Mouse (Mus musculus): ENCODE measurements around the gene Olfr478. TPM values are rescaled to one million over a fixed set of nuclear protein-coding genes. Genes with fewer than 3 reads are reported as not detected.
"Not testable (repeated sequence)": the region's sequence is repeated elsewhere in the genome, so short reads cannot be mapped to it uniquely, and the experiment has no call there.

Olfr478 gene
- not detected for total RNA-seq (2021)
- long read RNA-seq, experiment 1 = 0 reads
- long read RNA-seq, experiment 2 = 0 reads

DNA sequence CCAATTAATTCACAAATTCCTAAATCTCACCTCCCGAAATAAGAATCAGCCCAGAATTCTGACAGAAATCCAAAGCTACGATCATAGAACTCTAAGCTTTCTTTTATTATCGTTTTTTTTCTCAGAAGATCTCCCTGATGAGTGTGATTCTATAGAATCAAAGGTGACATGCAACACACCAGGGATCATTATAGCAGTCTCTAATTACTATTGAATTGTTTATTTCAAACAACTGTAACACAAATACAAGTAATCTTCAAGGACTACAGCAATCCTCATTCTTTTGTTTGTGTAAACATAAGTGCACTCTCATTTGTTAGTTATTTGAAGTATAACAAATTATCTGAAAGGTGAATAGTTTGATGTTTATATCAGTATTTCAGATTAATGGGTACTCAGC is at the start of gene Olfr478:
Gene Olfr478 (minus strand): TSS at position 101 of the 400 bp plus-strand sequence.
- DNase-seq (ENCODE audit: low spot score in 2 of 2) = no peak

DNA sequence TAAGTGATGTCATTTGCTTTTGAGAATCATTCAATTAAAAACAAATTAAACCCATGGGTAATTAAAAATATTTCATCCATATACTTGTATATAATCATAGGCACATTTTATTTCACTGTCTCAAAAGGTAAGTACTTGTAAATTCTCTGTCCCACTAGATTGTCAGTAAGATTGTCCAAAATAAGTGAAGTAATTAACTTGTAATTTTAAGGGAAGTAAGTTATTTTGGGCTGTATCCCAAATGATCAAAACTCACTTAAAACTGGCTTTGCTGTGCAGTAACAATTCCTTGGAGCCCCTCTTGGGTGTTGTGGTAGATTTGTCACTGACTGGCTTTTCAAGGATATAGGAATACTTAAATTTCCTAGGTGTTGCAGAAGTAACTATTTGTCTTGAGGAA is 45.8 kb upstream of the Olfr478 start, which contains the start of gene Olfr481:
Gene Olfr481 (plus strand): TSS at position 301 of the 400 bp plus-strand sequence.
- DNase-seq (ENCODE audit: low spot score in 2 of 2) = no peak

DNA sequence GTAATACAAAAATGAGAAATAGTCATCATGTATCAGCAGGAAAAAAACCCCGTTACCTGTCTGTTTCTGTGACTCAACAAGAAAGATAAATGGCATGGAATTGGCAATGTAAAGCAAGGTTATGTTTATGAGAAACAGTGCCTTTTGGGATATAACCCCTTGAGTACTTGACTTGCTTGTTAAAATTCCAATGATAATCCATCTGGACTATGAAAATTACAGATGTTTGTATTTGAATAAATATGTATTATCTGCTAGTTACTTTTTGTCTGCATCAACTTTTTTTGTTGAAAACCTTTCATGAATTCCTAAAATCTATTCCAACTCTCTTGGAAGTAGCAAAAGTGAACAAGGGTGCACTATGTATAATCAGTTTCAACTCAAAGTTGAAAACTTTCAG is 33.5 kb upstream of the Olfr478 start, which contains the start of gene Olfr480:
Gene Olfr480 (minus strand): TSS at position 101 of the 400 bp plus-strand sequence.
- no peak for DNase-seq (ENCODE audit: low spot score in 2 of 2)

DNA sequence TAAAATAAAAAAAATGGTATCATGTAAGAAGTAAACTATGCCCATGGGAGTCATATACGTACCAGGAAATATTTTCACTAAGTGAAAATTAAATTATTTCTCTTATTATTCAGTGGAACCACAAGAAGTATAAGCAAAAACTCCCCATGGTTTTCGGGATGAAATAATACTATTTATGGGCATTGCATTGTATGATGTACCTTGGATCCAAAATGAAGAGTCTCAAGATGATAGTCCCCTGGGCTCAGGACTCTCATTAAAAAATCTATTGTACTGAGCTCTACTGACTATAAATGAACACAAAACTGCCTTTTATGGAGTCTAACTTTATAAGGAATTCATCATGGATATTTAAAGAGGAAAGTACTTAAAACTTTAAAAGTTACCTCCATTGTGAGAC is 16.6 kb upstream of the Olfr478 start, which contains the start of gene Olfr479:
Gene Olfr479 (plus strand): TSS at position 301 of the 400 bp plus-strand sequence.
- no peak for DNase-seq (ENCODE audit: low spot score in 2 of 2)

DNA sequence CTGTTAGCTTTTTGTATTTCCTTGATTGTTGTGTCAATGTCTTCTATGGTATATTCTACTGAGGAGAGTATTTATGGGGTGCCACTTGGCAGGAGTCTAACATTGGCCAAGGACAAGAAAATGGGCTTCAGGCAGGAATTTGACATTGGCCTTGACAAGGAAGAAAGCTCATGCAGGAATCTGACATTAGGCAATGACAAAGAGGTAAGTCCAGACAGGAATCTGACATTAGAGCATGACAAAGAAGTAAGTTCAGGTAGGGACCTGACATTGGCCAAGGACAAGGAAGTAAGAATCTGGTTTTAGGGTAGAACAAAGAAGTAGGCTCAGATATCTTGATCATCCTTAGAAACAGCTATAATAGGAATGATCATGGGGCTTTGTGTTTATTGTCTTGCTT is 19.5 kb downstream of the Olfr478 start:
- not testable (repeated sequence) for DNase-seq (ENCODE audit: low spot score in 2 of 2)

DNA sequence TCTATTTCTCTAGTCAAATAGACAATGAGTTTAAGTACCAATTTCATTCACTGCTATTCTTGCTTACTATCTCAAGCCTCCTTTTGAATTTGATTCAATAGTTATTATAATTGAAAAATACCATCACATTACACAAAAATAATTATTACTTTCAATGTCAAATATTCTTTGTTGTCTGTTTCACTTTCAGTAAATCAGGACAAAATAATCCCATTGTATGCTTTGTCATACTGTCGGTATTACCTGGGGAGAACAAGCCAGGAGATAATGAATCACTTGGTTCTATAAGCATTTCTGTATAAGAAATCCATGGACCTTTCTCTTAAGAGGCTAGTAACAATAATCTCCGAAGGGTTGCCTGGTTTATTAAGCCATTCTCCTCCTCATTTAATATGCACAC is 47.4 kb downstream of the Olfr478 start, which contains the start of gene Olfr477:
Gene Olfr477 (plus strand): TSS at position 301 of the 400 bp plus-strand sequence.
- DNase-seq (ENCODE audit: low spot score in 2 of 2) = no peak

Other genes starting within 250 kb of the Olfr478 start
- gene Ovch2, start 232.8 kb downstream of the Olfr478 start, total RNA-seq (2021) = not detected
- gene Olfr467, start 221.7 kb downstream of the Olfr478 start, total RNA-seq (2021) = not detected
- gene Olfr469, start 208.4 kb downstream of the Olfr478 start, total RNA-seq (2021) = not detected
- gene Olfr470, start 186.5 kb downstream of the Olfr478 start, total RNA-seq (2021) = not detected
- not detected for gene Olfr472, start 136.1 kb downstream of the Olfr478 start, total RNA-seq (2021)
- gene Olfr473, start 103.5 kb downstream of the Olfr478 start, total RNA-seq (2021) = not detected
- gene Olfr474, start 79.3 kb downstream of the Olfr478 start, total RNA-seq (2021) = not detected
- gene Olfr476, start 69.2 kb downstream of the Olfr478 start, total RNA-seq (2021) = not detected
- not detected for gene Olfr477, start 47.3 kb downstream of the Olfr478 start, total RNA-seq (2021)
- not detected for gene Olfr479, start 16.7 kb upstream of the Olfr478 start, total RNA-seq (2021)
- gene Olfr480, start 33.4 kb upstream of the Olfr478 start, total RNA-seq (2021) = not detected
- gene Olfr481, start 45.9 kb upstream of the Olfr478 start, total RNA-seq (2021) = not detected
- gene Olfr482, start 63.6 kb upstream of the Olfr478 start, total RNA-seq (2021) = 1 to 10 TPM; 1.6 to 2.2 TPM
- gene Olfr483, start 66.9 kb upstream of the Olfr478 start, total RNA-seq (2021) = not detected
- not detected for gene Olfr484, start 93.5 kb upstream of the Olfr478 start, total RNA-seq (2021)
- not detected for gene Olfr485, start 125.9 kb upstream of the Olfr478 start, total RNA-seq (2021)
- gene Olfr486, start 138.8 kb upstream of the Olfr478 start, total RNA-seq (2021) = not detected
- not detected for gene Olfr487, start 180.6 kb upstream of the Olfr478 start, total RNA-seq (2021)
- gene Olfr488, start 224.4 kb upstream of the Olfr478 start, total RNA-seq (2021) = not detected